Mouse (Mus musculus) forebrain, embryonic 16.5 days (tissue): ENCODE data around the gene Ccng1. TPM values are rescaled to one million over a fixed set of nuclear protein-coding genes. Genes with fewer than 3 reads are reported as not detected.

Experiments used
- ATAC-seq: fragments of 200-750 bp; cut with Nextera tagmentation; 2 replicates; pipeline ENCODE4 v1.8.0; 2017; ENCODE audit warnings: mild to moderate bottlenecking, moderate library complexity
- H3K27ac ChIP-seq: fragments of 300-500 bp; sonication (generic); 2 replicates; pipeline ENCODE4 v1.5.1; 2014; ENCODE audit warnings: low read length, control low read depth
- H3K27me3 ChIP-seq: fragments of 300-500 bp; sonication (generic); replicated peaks from 2 replicates; pipeline ENCODE4 v1.6.1; 2014; ENCODE audit warnings: low read length; ENCODE audit not compliant: control insufficient read depth, insufficient read depth
- H3K36me3 ChIP-seq: fragments of 300-500 bp; sonication (generic); 2 replicates; pipeline ENCODE4 v1.6.1; 2014; ENCODE audit not compliant: control insufficient read depth, insufficient read depth
- H3K4me1 ChIP-seq: fragments of 300-500 bp; sonication (generic); replicated peaks from 2 replicates; pipeline ENCODE4 v1.6.1; 2014; ENCODE audit warnings: low read length; ENCODE audit not compliant: control insufficient read depth, insufficient read depth
- H3K4me2 ChIP-seq: fragments of 300-500 bp; sonication (generic); 2 replicates; pipeline ENCODE4 v1.6.1; 2014; ENCODE audit warnings: mild to moderate bottlenecking, low read length, control low read depth
- H3K4me3 ChIP-seq: fragments of 300-500 bp; sonication (generic); replicated peaks from 2 replicates; pipeline ENCODE4 v1.5.1; 2014; ENCODE audit warnings: mild to moderate bottlenecking, low read length, control low read depth
- H3K9ac ChIP-seq: fragments of 300-500 bp; sonication (generic); replicated peaks from 2 replicates; pipeline ENCODE4 v1.6.1; 2014; ENCODE audit warnings: low read depth, low read length, control low read depth
- H3K9me3 ChIP-seq: fragments of 300-500 bp; sonication (generic); 2 replicates; pipeline ENCODE4 v1.6.1; 2016; ENCODE audit warnings: low read length; ENCODE audit not compliant: control insufficient read depth
- WGBS: fragments of 180-500 bp; shearing (Covaris S2); extraction: QIAGEN DNeasy Blood & Tissue Kit; methylation state at CpG from one replicate; pipeline ENCODE4 v1.1.7; 2014; 5-methylcytosine and 5-hydroxymethylcytosine counted together
- polyA plus RNA-seq: library from polyadenylated mRNA; unstranded; fragments of >200 nt; fragmentation: Nextera tagmentation; extraction: Ambion mirVana; gene quantifications from 2 replicates; pipeline ENCODE4 v1.2.1, GENCODE M21; 2015

Gene Ccng1
- polyA plus RNA-seq, 1 experiment from 2014 or later, result 32.2 TPM

DNA sequence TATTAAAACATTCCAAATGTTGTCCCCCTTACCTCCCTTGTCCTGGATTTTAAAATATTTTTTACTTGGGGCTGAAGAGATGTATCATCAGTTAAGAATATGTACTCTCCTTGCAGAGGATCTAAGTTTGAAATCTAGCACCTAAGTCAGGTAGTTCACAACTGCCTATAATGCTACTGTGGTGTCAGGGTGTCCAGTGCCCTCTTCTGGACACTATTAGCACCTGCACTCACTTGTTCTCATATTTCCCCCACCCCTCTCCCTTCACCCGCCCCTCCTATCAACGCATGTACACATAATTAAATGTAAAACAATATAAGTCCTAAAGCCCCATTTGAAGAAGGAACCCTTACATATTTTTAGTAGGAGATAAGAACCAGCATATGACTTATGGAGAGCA lies 8.3 kb upstream of the Ccng1 start:
- H3K9ac ChIP-seq, result no peak overlapping the region
- WGBS, result 20% methylated on average over 2 of the region's 2 CpGs
- H3K4me2 ChIP-seq, result no peak overlapping the region
- H3K27me3 ChIP-seq, result no peaks in the 10 kb centered on the region
- no peak for ATAC-seq
- H3K27ac ChIP-seq, result no peak overlapping the region
- no peaks in the 10 kb centered on the region for H3K4me1 ChIP-seq
- H3K4me3 ChIP-seq, result no peak overlapping the region
- no peaks in the 10 kb centered on the region for H3K9me3 ChIP-seq
- no peaks in the 10 kb centered on the region for H3K36me3 ChIP-seq

DNA sequence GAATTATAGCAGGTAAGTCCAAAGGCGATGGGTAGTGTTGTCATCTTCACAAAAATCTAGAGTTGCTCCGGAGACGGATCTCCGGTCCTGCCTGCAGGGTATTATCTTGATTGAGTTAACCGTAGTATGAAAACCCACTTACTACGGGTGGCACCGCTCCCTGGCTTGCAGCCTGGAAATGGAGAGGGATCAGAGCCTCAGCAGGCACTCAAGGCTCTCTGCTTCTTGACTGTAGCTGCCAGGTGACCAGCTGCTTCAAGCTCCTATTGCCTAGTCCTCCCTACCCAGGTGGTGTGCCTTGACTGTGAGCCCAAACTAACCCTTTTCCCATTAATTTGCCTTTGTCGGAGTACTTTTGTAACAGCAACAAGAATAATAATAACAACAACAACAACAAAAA lies 4.8 kb upstream of the Ccng1 start:
- H3K4me1 ChIP-seq, result peaks cover 3% of the 10 kb centered on the region; the same call in 1 of the 2 replicates
- H3K9me3 ChIP-seq, result no peaks in the 10 kb centered on the region
- H3K4me3 ChIP-seq, result no peak overlapping the region
- no peak for ATAC-seq
- H3K36me3 ChIP-seq, result no peaks in the 10 kb centered on the region
- no peak overlapping the region for H3K9ac ChIP-seq
- WGBS, result 82% methylated on average over 8 of the region's 8 CpGs
- H3K27ac ChIP-seq, result no peak overlapping the region
- H3K27me3 ChIP-seq, result no peaks in the 10 kb centered on the region
- no peak overlapping the region for H3K4me2 ChIP-seq

DNA sequence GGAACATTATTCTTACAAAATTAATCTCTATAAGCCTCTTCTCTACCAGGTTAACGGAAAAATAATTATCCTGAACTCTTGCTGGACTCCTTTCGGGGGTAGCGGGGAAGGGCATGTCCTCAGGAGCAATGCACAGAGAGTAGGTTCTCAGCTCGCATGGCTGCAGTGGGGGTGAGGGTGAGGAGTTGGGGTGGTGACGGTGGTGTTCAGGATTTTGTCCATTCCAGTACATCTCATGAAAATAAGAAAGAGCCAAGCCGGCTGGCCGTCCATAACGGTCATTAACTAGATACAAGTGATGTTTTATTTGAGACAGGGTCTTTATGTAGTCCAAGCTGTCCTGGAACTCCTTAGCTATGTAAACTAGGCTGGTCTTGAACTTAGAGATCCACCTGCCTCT lies 857 bp upstream of the Ccng1 start:
- H3K27ac ChIP-seq, result no peak overlapping the region
- WGBS, result 79% methylated on average over 8 of the region's 8 CpGs
- no peak for ATAC-seq
- H3K27me3 ChIP-seq, result no peaks in the 10 kb centered on the region
- H3K36me3 ChIP-seq, result no peaks in the 10 kb centered on the region
- no peak overlapping the region for H3K9ac ChIP-seq
- peaks cover 12% of the 10 kb centered on the region; the same call in 1 of the 2 replicates for H3K4me1 ChIP-seq
- no peak overlapping the region for H3K4me3 ChIP-seq
- no peaks in the 10 kb centered on the region for H3K9me3 ChIP-seq
- peak overlapping the region; percentile 69 for H3K4me2 ChIP-seq

DNA sequence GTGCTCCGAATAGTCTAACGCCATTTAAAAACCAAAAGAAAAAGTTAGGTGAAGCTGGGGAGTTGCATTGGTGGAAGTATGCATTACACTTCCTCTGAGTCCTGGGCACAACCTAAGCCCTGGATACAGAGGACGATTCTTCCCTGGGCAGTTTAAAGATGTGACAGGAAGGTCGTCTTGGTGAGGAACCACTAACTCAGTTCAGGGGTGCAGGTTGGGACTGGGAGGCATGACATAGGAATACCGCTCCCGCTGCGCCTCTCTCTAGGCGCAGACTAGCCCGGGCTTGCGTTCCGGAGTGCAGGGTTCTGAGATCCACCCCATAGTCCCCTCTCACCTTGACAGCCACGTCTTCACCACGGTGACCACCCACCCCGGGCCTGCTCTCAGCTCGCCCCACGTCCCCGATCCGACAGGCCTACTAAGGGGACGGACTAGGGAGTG lies 425 bp downstream of the Ccng1 start:
- peak; percentile 65 for ATAC-seq

DNA sequence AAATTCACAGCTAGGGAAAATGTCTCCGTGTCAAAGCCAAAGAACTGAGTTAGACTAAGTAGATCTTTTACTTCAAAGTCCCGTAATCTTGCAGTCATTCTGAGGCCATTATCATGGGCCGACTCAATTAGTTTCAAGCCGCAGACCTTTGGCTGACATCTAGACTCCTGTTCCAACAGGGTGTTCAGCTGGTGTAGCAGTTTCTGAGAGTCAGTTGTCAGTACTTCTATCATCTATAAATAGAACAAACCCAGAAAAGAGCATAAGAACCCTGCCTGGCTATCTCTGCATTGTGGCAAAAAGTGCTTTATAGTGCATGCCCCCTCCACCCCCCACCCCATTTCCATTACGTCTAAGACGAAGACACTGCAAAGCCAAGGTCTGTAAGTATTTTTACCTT lies 1.3 kb downstream of the Ccng1 start:
- peaks cover 12% of the 10 kb centered on the region; the same call in 1 of the 2 replicates for H3K4me1 ChIP-seq
- H3K4me3 ChIP-seq, result no peak overlapping the region
- 73% methylated on average over 6 of the region's 6 CpGs for WGBS
- no peaks in the 10 kb centered on the region for H3K9me3 ChIP-seq
- no peak overlapping the region for H3K27ac ChIP-seq
- H3K36me3 ChIP-seq, result 0 out of 2 replicates have a peak, but pooled peaks cover 2% of the 10 kb centered on the region
- H3K27me3 ChIP-seq, result no peaks in the 10 kb centered on the region
- H3K9ac ChIP-seq, result no peak overlapping the region
- no peak overlapping the region for H3K4me2 ChIP-seq
- no peak for ATAC-seq

More for the DNA sequence above, 425 bp downstream of the Ccng1 start:
- Histone ChIP-seq H3K36me3 (0 out of 2 replicates have a peak, but pooled peaks cover 2% of the 10 kb centered on the region), H3K9me3 (no peaks in the 10 kb centered on the region), H3K4me3 (peak overlapping the region; percentile 68), H3K27ac (no peak overlapping the region), H3K9ac (peak overlapping the region; percentile 80), H3K27me3 (no peaks in the 10 kb centered on the region), H3K4me1 (peaks cover 12% of the 10 kb centered on the region; the same call in 1 of the 2 replicates), H3K4me2 (peak overlapping the region; percentile 69)
- 2% methylated on average over 19 of the region's 19 CpGs for WGBS

DNA sequence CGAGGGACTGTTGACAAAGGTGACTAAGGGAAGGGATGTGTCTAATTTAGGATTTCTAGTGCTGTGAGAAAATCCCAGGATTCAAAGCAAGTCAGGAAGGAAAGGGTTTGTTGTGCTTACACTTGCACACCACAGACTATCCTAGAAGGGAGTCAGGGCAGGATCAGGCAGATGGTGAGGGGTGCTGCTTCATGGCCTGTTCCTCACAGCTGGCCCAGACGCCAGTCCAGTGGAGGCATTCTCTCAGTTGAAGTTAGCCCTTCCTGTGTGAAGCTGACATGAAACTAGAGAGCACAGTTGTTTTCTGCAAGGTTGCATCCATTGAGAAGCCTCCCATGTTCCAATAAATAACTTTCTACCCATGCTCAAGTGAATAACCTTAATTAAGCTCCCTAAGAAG lies 7.4 kb downstream of the Ccng1 start:
- no peaks in the 10 kb centered on the region for H3K9me3 ChIP-seq
- no peak overlapping the region for H3K4me2 ChIP-seq
- H3K4me3 ChIP-seq, result no peak overlapping the region
- WGBS, result 69% methylated on average over 2 of the region's 2 CpGs
- no peaks in the 10 kb centered on the region for H3K27me3 ChIP-seq
- H3K9ac ChIP-seq, result no peak overlapping the region
- ATAC-seq, result no peak
- 0 out of 2 replicates have a peak, but pooled peaks cover 2% of the 10 kb centered on the region for H3K36me3 ChIP-seq
- no peak overlapping the region for H3K27ac ChIP-seq
- H3K4me1 ChIP-seq, result no peaks in the 10 kb centered on the region

DNA sequence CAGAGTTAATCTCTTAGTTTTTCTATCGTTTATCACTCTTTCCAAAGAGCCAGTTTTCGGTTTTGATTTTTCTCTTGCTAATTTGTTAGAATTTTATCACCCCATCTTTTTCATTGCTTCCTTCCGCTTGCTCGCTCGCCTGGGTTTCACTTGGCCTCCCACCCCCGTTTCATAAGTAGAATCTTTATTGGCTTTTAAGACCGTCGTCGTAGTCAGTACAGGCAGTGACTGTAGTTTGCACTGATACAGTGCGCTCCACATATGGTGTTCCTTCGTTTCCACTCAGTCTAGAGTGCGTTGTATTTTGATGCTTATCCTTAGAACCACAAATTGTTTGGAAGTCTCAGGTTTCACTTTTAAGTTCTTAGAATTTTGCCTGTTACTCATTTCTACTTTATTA lies 8.8 kb downstream of the Ccng1 start:
- no peaks in the 10 kb centered on the region for H3K27me3 ChIP-seq
- ATAC-seq, result no peak
- no peak overlapping the region for H3K4me3 ChIP-seq
- no peaks in the 10 kb centered on the region for H3K4me1 ChIP-seq
- peaks cover 4% of the 10 kb centered on the region; the same call in 1 of the 2 replicates for H3K36me3 ChIP-seq
- no peaks in the 10 kb centered on the region for H3K9me3 ChIP-seq
- WGBS, result 95% methylated on average over 12 of the region's 12 CpGs
- H3K4me2 ChIP-seq, result no peak overlapping the region
- no peak overlapping the region for H3K27ac ChIP-seq
- H3K9ac ChIP-seq, result no peak overlapping the region

DNA sequence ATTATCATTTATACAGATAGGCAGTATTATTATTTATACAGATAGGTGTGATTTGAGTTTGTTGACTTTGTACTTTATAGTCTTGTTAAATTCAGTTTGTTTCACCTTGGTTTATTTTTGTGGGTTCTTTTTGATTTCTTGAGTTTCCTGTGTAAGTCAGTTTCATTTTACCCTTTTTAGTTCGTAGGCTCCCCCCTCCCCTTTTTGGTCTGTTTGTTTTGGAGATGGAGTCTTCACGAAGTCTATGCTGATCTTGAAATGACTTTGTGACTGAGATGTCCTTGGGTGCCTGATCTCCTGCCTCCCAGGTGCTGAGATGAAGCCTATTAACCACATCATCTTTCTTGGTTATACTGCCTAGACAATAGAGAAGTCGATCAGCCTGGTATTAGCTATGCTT lies 10.8 kb downstream of the Ccng1 start:
- no peaks in the 10 kb centered on the region for H3K27me3 ChIP-seq
- no peak overlapping the region for H3K27ac ChIP-seq
- H3K4me3 ChIP-seq, result no peak overlapping the region
- H3K4me2 ChIP-seq, result no peak overlapping the region
- no peaks in the 10 kb centered on the region for H3K4me1 ChIP-seq
- 88% methylated on average over 3 of the region's 3 CpGs for WGBS
- H3K9ac ChIP-seq, result no peak overlapping the region
- no peak for ATAC-seq
- no peaks in the 10 kb centered on the region for H3K9me3 ChIP-seq
- peaks cover 2% of the 10 kb centered on the region; the same call in 1 of the 2 replicates for H3K36me3 ChIP-seq

DNA sequence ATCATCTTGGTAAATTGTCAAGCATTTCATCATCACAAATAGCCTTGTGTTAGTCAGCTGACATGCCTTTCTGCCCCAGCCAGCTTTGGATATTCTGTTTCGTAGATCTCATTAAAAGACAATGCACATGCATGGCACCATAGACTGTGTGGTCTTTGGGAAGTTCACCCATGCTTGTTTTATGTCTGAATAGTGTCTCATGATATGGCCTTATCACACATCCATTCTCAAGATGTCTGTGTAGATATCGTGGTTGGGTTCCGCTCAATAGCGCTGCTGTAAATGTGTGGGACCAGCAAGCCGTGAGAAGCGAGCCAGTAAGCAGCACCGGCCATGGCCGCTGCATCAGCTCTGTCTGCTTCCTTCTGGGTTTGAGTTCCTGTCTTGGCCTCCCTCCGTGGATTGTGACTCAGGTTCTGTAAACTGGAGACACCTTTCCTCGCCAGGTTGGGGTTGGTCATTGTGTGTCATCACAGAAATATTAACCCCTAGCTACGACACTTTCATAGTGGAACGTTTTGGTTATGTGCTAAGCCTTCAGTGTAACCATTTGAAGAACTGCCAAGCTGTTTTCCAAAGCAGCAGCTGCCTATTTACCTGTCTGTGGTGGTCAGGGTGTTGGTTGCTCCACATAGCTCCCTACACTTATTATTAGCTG lies 13.4 kb downstream of the Ccng1 start:
- Histone ChIP-seq H3K4me1 (no peaks in the 10 kb centered on the region), H3K36me3 (peaks cover 14% of the 10 kb centered on the region), H3K27ac (no peak overlapping the region), H3K4me2 (no peak overlapping the region), H3K27me3 (no peaks in the 10 kb centered on the region), H3K9ac (no peak overlapping the region), H3K4me3 (no peak overlapping the region), H3K9me3 (no peaks in the 10 kb centered on the region)
- WGBS, result 90% methylated on average over 12 of the region's 12 CpGs
- ATAC-seq, result no peak
